Mouse (Mus musculus) common myeloid progenitor, adult 5-6 weeks (primary cell): ENCODE results near the gene Cnga3. TPM values are rescaled to one million over a fixed set of nuclear protein-coding genes. Genes with fewer than 3 reads are reported as not detected.

Source experiments
- ATAC-seq: replicated peaks from 2 replicates; pipeline ENCODE4 v1.8.0; 2016; ENCODE audit warnings: low read depth, mild to moderate bottlenecking, moderate TSS enrichment, inconsistent platforms; ENCODE audit not compliant: poor library complexity, severe bottlenecking
- total RNA-seq: library from RNA; stranded (forward); fragments of 200-1000, 187-1606 nt; gene quantifications from 2 replicates; pipeline ENCODE4 v1.2.3, GENCODE M21; 2017

The Cnga3 gene
- total RNA-seq = not detected in 2 replicates

DNA sequence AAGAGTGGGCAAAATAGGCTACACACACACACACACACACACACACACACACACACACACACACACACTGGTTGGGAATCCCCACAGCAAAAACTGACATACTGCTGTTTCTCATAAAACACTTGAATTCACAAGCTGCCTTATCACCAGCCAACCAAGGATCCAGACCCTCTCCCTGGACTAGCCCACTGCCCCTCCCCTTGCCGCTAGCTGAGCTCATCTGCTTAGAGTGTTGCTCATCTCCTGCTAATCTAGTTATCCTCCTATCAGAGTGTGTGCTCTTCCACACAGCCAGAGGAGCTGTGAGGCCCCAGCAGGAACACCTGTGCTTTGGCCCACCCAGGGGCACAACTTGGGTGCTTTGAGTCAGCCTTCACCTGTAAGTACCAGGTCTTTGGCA lies at the start of gene Cnga3:
Gene Cnga3 (plus strand): TSS at position 291 of the 400 bp plus-strand sequence.
- ATAC-seq = no peak

GRCm38 (mm10) chr1:37166066-37166465 lies 48.2 kb upstream of the Cnga3 start:
- no peak for ATAC-seq

- ATAC-seq = no peak
Measured at GRCm38 (mm10) chr1:37167918-37168317, 46.3 kb upstream of the Cnga3 start.

DNA sequence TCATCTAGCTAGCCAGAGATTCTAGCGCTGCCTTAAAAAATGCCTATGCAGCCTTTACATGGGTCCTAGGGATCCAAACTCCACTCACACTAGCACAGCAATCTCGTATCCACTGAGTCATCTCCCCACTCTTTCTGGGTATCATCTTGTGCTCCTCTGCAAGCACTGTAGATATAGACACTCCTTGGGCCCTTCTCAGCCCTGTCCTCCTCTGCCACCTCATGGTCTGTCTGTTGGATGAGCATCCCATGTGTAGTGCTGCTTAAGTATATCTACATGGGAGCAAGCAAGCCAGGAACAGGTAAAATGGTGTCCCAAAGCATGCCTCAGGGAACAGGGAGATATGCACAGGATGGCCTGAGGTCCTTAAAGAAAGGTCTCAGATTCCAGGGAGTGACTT lies 36.4 kb upstream of the Cnga3 start:
- no peak for ATAC-seq

DNA sequence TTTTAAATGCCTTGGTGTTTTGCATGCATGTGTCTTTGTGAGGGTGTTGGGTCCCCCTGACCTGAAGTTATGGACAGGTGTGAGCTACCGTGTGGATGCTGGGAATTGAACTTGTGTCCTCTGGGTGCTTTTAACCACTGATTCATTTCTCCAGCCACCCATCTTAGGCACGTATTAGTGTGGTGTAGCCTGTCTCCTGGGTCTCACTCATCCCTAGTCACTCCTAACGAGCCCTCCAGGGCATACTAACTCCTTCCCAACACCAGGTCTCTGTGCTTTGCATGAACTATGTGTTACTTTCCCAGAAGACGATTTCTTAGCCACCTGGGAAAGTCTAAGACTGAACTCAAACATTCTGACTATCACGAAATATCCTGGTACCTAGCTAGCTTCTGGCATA lies 34.4 kb upstream of the Cnga3 start:
- ATAC-seq = no peak

- no peak for ATAC-seq
Measured at GRCm38 (mm10) chr1:37187050-37187449, 27.2 kb upstream of the Cnga3 start.

DNA sequence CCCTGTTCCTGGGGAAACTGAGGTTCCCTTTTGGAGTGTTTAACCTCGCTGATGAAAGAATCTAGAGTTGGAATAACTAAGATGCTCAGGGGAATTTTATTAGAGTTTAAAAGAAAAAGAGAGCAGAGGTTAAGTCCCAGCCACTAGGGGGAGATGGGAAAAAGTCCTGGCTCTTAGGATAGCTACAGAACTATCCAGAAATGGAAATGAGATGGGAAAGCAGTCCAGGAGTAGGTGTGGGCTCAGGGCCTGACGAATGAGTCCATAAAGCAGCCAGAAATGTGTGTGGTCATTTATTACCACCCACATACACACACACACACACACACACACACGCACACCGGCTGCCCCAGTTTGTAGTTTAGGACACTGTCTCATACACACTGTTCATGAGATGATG lies 19.6 kb upstream of the Cnga3 start:
- ATAC-seq = no peak

DNA sequence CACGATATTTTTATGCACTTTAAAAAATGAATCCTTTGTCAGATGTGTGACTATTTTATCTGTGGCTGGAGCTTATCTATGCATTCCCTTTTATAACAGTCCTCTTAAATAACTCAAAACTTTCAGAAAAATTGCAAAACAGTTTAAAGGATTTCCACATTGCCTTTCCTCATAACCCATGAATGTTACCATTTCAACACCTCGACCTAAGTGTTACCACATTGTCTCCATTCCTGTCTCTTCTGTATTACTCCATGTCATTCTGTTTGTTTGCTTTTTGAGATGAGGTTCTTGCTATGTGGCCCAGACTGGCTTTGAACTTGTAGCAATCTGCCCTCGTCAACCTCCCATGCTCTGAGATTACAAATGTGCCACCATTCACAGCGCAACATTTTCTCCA lies 12.8 kb upstream of the Cnga3 start:
- ATAC-seq = no peak

DNA sequence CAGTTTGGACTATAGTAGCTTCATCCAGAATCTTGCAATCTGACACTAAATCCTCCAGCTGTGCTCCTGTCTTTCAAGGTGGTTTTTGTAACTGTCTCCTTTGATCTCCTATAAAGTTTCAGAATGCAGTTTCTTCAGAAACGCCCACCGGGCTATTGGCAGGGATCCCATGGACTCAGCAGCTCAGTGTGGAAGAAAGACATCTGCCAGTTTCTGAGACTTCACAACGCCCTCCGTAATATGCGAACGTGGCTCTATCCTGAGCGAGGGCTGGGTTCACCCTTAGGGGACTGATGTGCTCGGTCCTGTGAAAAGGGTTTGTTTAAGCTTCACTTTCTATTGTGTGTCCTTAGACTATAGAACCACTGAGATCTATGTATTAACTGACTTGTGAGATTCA lies 6.5 kb upstream of the Cnga3 start:
- ATAC-seq = no peak

GRCm38 (mm10) chr1:37212375-37212774 lies 1.9 kb upstream of the Cnga3 start:
- ATAC-seq = no peak

DNA sequence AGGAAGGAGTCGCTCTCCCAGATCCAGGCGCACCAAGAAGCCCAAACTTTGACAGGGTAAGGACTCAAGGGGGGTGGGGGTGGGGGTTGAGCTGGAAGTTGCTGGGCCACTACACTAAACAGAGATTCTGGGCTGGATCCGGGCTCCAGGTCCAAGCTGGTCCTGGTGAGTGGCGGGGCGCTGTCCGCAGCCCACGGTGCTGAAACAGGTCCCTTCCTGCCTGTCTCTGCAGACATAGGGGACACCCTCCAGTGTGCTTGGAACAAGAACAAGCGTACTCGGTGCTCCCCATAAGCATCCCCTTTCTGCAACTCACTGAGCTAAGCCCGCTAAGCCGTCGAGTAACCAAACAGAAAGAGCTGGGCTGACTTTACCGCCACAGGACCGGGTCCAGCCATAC lies 4.2 kb downstream of the Cnga3 start:
- peak; percentile 83 for ATAC-seq

- no peak for ATAC-seq
Measured at GRCm38 (mm10) chr1:37219593-37219992, 5.4 kb downstream of the Cnga3 start.

DNA sequence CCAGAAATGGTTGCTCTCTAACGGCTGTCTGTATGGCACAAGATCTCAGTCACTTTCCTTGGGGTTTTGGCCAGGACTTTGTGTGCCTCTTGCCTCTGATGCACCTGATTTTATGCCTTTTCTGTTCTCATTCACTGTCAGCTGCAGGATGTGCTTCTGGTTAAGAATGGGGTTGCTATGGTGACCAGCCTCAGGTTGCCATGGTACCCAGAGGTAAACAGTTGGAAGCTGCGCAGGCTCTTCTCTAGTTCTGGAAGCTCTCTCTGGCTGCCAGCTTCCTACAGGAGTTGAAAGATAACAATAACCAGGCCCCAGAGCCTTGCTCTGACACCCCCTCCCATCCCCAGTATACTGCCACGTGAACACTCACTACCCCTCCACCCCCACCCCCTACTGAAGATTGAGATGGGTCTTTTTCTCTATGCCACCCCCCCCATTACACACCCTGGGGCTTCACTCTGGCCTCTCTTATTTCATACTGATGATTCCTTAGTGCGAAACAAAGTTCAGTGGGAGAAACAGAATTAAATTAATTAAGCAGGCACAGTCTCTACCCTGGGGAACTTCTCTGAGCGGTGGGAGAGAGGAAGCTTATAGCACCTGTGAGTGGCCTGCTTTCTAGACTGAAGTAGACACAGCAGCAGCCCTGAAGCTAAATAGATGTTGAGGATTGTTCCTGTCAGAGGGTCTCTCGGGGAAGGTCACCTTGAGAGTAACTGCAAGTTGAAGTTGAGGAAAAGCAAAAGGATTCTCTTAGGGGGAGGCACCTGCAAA lies 6.1 kb downstream of the Cnga3 start:
- no peak for ATAC-seq

GRCm38 (mm10) chr1:37222002-37222401 lies 7.8 kb downstream of the Cnga3 start:
- no peak for ATAC-seq

- no peak for ATAC-seq
Measured at GRCm38 (mm10) chr1:37230404-37230803, 16.2 kb downstream of the Cnga3 start.

- ATAC-seq = no peak
Measured at GRCm38 (mm10) chr1:37231295-37231701, 17.1 kb downstream of the Cnga3 start.

- ATAC-seq = no peak
Measured at GRCm38 (mm10) chr1:37239045-37239635, 24.9 kb downstream of the Cnga3 start.

DNA sequence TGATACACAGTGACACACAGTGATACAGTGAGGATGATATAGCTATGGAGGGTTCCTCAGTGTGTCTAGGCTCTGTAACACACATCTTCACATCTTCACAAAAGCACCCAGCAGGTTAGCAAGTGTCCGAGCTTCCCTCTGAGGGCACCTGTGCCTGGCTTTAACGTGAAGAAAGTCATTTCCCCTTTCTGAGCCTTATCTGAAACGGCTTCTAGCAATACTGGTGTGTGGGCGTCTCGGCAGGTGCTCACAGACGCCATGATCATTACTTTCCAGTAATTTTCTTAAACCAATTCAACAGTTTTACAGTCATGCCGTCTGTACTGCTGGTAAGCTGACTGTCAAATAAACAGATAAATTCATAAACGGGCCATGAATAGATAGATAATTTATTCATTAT lies 28.0 kb downstream of the Cnga3 start:
- no peak for ATAC-seq

GRCm38 (mm10) chr1:37246476-37246875 lies 32.2 kb downstream of the Cnga3 start:
- no peak for ATAC-seq

DNA sequence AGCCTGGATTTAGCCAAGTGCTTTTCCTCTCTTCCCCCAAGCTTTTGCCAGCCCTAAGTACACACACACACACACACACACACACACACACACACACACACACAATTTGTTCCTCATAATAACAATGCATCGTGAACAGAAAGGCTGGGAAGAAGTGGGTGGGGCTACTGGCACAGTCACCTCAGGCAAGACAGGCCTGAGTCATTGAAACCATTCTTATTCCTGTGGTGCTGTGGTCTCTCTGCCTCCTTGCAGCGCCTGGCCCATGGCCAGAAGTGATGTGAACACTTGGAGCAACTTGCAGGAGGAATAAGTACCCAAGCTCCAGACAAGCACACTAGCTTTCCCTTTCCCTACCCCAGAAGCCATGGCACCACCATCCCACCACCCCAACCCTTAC lies 34.2 kb downstream of the Cnga3 start:
- ATAC-seq = peak; percentile 80

DNA sequence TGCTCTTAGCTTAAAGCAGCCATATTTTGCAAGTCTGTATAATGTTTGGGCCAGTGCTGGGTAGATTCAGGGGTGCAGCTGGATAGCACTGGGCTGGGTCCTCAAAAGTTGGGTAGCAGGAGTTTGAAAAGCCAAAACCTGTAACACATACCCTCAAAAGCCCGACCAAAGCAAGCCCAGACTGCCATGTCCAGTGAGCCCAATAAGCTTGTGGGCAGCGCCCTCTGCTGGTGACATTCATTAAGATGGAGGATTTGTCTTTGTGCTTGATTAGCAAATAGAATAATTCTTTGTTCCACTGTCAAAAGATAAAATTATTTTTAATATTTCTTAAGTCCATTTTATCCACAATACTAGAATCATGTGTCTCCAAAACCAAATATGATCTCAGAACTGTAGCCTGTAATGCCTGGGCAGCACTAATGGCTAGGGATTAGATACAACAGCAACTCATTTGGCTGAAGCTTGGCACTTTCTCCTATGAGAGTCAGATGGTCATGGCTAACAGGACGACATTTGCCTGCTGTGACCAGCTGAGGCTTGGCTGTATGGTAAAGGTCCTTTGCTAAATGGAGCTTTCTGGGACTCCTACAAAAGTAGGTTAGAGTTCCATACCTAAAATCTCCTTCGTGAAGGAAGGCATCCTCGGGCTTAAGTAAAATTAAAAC lies 36.5 kb downstream of the Cnga3 start:
- peak; percentile 61; the same call in 1 of the 2 replicates for ATAC-seq
